Mouse (Mus musculus): Measurements from ENCODE around the gene E030018B13Rik.

E030018B13Rik gene

DNA sequence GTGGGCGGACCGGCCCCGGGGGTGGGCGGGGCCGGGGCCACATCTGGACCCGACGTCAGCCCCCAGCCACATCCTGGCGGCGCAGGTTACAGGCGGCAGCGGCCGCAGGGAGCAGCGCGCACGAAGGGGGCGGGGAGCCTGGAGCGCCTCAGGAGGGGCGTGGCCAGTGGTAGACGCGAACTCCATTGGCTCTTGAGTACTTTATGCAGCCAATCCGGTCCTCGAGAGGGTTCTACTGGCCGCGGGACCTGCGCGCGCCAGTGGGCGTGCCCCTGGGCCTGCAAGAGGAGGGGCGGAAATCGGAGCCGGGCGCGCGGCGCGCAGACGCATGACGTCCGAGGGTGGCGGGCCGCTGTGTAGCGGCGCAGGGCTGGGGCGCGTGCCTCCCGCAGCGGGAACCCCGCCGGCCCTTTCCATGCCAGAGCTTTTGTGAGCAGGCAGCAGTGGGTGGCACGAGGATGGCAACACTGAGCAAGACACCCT is 22.3 kb downstream of the E030018B13Rik start, which contains the start of gene Klf13:
Gene Klf13 (minus strand): TSS at position 2 of the 483 bp plus-strand sequence.
- peak; percentile 95 to 98 for DNase-seq

DNA sequence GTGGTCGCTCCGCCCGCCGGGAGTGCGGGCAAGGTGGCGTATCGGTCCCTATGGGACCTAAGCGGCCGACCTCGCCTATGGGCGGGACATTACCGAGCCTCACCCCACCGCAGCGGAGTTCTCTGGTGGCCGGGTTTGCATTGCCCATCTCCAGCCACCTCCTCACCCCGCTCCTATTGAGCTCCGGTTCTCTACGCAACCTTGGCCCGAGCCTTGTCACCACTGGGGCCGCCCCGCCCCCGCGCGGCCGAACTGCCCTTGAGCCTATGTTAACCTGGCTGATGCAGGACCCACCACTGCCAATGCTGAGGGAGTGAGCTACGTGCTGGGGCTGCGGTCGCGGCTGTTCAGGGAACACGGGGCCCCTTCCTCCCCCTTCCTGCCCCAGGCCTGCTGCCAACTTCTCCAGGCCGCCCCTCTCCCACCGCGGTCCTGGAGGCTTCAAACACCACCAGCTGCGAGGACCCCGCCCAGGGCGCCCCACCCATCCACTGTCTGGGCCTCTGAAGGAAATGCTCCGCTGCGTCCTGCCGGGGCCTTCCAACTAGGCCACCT is 22.8 kb downstream of the E030018B13Rik start:
- DNase-seq: peak; percentile 79 to 87

DNA sequence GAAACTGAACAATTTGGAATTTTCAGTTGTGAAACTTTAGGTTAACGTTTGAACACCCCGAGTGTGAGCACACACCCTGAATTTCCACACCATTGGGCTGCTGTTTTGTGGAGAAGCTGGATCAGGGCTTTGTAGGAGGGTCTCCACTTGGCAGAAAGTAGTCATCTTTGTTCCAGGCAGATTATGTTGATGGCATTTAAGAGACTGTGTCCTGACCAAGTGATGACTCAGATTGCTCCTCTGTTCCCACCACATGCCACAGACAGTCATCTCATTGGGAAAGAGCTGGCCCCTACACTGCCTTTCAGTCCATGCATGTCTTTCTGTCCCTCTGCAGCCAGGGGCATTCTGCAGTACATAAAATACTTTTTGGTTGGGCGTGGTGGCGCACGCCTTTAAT is 23.7 kb downstream of the E030018B13Rik start:
- DNase-seq: no peak

DNA sequence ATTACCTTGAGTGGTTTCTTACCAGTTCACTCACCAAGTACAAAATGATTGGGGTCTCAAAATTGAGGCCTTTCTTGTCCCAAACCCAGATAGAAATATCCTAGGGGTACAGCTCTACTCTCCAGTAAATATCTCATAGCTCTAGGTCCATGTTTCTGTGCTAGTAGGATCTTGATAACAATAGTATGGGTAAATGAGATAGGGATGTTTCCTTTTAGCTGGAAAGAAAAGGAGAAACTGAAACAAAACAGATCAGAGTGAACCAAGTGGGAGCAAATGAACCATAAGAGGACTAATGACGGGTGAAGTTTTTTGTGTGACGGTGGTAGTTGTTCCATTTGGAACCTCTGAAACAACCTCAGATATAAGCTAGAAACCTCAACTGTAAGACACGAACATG is 24.4 kb downstream of the E030018B13Rik start:
- DNase-seq: no peak

DNA sequence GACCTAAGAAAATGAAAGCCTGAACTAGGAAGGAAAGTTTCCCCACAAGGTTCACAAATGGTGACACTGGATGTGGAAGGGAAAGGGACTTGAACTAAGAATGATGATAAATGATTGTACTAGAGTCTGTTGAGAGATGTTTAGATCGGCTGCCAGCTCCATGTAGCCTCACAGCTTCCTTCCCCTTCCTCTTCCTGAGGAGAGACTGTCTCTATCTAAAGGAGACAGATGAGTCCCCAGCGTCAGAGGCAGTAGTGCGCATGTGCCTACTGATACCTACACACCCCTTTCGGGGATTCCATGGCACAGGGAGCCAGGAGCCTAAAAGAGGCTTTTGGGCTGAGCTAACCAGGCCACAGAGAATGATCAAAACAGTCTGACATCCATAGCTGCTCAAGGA is 24.8 kb downstream of the E030018B13Rik start:
- no peak for DNase-seq

DNA sequence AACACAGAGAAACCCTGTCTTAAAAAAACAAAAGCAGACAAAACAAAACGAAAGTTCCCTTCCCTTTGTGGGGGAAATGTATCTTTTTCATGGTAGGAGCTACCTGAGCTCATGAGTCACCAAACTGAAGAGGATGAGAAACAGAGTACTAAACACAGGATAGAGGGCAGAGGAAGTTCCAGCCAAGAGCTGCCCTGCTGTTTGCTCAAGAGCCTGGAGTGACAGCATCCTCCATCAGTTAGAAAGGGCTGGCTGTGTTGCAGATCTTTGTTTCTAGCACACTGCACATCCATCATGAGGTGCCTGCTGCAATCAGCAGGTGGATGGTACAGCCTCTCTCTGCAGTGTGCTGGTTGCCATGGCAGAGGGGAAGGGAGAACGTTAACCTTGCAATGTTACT is 27.3 kb downstream of the E030018B13Rik start:
- DNase-seq: no peak

DNA sequence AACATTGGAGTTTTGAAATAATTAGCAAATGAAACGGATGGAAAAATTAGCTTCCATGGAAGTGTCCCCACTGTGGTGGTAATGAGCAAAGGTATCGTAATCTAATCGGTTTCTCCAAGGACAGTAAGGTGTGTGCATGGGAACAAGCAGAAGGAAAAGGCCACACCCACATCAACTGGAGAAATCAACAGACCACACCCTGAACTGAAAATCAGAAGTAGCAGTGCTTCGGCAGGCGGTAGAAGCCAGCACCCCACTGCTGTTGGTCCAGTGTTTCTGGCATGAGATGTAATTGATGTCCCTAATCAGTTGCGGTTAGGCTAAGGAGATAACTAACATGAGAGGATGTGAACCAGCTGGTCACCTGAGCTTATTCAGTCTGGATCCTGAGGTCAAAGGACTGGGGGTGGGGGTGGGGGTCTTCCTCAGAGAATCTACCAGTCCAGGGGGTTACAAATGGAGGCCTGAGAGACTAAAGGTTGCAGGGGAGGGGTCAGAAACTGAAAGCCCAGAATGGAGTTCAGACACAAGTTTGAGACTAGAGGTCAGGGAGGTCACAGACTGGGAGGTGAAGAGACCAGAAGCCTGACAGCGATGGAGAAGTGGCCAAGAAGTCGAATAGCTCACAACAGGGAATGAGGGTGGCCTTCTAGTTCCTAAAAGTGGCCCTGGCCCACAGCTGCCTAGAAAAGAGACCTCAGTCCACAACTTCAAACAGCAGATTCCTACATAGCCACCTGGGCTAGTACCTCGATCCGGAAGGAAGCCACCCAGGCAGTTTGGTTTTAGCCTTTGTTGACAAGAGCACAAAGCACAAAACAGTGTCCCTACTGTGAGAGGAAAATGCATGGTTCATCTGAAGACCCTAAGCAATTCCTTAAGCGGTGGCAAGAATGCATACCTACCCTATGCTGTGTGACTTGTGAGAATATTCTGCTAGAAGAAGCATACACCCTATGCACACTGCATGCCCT is 31.1 kb downstream of the E030018B13Rik start:
- no peak for DNase-seq

DNA sequence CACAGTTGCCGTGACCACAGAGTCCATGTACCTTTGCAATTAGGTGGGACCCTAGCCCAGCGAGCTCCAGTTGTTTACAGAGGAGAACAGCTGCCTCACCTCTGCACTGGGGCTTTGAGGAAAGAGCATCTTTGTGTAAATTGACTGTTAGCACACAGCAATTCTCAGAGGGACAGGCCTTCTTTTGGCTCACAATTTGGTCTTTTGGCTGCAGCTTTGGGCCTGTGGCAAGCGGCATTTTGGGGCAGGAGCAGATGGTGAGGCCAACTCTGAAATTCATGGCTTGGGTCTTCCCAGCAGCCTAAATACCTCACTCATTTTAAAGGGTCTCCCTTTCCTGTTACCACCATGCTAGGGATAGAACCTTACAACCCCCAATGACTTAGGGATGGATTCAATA is 32.5 kb downstream of the E030018B13Rik start:
- DNase-seq: no peak

DNA sequence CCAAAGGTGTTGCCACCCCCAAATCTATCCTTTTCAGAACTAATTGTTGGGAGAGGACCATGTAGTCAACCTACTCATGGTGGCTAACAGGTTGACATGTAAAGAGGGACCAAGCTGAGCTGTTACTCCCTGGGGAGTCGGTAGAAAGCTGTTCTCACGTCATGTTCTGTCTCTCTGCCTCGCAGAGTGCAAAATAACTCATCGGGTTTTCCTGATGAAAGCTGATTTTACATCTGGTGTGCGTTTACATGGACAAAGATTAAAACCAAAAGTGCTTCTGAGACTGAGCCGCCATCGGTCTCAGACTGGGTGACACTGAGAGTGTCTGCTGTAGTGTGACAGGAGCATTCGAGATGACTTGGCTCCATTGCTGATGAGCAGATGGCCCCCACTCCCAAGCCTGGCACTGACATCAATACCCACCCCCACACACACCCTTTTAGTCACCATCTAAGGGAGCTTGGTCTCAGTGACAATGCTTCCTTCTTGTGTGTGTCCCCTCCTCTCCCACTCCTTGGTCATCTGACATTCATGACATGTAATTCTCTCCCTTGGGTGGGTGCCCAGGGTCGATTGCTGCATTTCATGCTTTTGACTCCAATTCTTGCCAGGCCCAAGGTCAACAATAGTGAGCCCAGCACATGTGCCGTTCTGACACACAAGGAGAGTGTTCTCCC is 34.4 kb downstream of the E030018B13Rik start:
- no peak for DNase-seq

DNA sequence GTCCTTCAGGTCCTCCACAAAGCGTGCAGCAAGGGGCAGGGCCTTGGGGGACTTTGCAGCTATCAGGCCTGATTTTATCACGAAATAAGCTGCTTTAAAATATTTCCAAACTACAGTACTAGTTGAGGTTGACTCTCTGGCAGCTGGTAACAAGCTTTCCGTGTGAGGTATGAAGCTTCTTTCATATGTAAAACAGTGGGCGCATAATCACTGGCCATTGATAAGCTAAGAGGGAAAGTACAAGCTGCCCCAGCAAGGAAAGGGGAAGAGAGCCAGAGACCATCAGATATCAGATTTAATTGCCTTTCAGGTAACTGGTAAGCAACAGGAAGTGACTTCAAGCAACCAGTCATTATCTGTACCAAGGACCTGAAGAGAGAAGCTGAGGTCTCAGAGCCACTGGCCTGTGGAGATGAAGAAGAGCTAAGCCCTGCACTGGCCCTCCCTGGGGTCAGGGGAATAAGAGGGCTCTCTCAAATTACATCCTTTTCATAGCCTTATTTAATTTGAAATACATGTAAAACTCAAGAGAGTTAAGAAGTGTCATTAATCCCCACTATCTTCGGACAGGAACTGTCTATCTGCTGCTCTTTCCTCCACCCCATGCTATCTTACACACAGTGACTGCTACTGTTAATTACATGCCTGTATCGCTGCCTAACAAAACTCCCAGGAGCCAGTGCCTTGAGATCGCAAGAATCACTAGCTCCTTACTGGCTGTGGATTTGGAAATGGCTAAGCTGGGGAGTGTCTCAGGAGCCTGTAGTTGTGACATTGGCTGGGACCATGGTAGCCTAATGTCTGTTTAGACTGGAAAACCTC is 35.6 kb downstream of the E030018B13Rik start:
- DNase-seq: no peak

DNA sequence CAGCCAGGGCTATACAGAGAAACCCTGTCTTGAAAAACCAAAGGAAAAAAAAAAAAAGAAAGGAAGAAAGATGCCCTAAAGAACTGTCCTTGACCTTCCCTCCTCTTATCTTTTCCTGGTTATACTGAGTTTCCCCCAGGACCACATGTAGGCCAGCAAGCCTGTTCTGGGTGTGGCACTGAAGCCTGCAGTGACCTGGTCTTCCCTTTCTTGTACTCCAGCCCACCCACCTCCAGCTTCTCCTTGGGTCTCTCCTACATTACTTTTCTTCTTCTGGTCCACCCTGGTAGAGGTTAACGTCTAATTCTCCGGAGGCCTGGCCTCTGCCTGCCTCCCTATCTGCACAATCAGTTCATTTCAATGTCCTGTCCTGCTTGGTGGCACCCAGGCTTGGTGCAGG is 38.8 kb downstream of the E030018B13Rik start:
- no peak for DNase-seq

DNA sequence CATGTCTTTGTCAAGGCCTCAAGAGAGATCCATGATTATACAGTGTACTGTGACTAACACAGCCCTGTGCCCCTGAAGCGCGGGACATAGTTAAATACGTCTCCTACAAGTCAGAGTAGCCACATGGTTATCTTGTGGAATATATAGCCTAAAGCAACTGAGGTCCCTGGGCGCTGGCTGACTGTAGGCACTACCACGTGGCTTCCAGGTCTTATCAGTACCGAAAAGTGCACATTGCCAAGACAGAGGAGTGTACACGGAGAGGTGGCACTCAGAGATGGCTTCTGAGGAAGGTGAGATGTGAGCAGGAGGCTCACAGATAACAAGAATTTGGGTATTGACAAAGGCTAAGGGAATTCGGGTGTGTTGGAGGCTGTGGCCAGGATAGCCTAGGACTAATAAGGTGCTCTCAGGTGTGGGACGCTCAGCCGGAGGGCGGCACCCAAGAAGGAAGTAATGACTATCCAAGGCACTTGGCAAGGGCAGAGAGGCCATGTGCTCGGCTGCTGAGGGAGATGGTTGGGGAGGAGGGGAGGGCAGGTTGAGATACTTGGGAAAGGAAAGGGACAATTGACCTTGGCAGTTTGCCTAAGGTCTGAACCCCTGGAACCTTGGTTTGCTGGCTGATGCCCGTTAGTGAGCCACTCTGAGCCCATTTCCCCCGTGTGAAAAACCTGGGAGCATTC is 39.6 kb downstream of the E030018B13Rik start:
- DNase-seq: no peak

DNA sequence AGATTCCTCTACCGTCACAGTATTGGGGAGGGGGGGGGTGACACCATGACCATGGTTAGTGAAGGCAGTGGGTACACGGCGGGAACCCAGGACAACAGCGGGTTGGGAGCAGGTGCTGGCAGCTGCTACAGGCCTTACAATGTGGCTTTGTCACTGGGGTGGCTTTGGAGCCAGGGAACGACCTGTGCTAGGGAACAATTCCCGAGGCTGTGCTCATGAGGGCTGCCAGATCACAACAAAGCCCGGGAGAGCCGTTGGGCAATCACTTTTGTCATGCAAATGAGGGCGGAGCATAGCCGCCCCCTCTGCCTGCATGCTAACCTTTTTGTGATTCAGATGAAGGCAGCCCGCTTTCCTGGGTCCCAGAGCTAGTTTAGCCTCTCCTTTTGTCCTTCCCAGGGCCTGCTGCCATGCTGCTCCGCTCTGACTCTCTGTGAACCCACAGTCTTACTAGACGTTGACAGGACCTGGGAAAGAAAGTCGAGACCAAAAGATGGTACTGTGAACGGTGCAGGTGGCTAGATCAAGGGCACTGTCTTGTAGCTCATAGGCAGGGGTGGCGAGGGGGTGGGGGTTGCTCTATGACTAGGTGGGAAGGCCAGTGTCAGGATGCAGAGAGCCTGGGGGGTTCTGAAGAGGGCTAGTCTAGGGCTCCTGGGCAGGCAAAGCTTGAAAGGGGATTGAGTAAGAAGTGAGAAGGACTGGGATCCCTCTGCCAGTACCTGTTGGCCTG is 40.5 kb downstream of the E030018B13Rik start:
- no peak for DNase-seq

DNA sequence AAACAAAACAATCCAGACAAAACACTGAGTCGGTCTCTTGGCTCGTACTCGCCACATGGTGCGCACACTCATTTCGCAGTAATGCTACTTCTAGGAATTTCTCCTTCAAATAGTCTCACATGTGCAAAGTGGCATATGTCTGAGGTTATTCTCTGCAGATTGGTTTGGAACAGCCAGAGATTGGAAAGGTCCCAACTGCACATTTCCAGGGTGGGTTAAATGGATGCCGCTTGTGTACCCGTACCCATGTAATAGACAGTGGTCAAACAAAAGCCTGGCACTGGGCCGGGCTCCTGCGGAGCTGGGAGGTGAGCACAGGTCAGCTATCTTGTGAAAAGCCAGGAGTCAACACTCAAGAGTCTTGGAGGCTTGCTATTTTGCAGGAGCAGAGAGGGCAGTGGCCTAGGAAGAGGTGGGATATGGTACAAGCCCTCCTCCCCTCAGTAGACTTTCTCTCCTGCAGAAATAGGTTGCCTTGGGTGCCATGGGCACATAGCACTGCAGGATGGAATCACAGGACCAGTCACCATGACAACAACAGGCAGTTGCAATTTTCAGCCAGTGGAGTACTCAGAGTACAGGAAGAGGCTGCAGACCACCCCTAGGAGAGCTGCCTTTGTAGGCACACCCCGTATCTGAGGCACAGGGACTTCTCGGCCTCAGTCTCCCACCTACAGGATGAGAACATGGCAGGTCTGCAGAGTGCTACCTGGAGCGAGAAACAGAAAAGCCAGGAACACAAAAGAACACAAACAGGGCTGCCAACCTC is 41.4 kb downstream of the E030018B13Rik start:
- DNase-seq: no peak

DNA sequence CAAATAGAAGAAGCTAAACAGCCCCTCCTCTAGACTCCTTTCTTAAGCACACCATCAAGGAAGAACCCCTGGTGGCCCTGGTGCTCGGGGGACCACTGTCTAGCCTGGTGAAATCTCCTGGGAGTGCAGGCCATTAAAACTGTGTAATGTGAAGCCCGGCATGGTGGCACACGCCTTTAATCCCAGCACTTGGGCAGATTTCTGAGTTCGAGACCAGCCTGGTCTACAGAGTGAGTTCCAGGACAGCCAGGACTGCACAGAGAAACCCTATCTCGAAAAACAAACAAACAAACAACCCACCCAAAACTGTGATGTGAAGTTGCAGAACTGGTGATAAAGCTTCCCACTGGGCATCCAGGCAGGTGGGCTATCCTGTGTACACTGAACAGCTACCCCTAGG is 47.0 kb downstream of the E030018B13Rik start:
- DNase-seq: no peak

DNA sequence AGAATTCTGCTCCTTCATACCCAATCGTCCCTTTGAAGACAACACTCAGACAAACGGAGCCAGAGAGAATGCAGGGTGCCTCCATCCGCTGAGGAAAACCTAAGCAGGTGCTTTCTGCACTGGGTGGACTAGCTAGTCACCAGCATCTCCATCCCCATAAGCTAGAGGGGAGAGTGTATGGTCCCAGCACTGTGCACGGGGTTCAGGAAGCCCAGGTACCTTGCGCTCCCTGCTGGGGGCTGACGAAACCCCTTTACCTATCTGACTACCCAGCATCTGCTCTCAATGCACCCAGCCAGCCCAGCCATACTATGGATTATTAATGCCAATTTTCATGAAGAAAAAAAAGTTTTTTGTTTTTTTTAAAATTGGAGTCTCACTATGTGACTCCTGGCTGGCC is 47.5 kb downstream of the E030018B13Rik start:
- DNase-seq: no peak

DNA sequence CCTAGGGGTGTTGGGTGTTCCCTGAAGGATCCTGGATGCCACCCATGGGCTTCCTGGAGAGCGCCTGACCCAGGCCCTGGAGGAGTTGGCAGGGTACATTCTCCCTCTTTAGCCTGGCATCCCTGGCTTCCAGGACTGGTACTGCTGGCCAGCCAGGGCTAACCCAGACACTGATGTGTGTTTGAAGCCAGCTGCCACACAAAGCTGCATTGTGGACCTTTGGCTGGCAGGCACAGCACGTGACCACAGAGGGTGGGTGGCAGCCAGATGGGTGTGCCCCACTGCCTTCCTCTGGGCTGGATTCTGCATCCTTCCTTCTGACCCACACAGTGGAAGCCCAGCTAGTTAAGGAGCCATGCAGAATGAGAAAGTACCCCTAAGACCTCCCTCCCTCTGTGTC is 48.5 kb downstream of the E030018B13Rik start:
- DNase-seq: peak in 1 of 2 experiments; percentile 21

DNA sequence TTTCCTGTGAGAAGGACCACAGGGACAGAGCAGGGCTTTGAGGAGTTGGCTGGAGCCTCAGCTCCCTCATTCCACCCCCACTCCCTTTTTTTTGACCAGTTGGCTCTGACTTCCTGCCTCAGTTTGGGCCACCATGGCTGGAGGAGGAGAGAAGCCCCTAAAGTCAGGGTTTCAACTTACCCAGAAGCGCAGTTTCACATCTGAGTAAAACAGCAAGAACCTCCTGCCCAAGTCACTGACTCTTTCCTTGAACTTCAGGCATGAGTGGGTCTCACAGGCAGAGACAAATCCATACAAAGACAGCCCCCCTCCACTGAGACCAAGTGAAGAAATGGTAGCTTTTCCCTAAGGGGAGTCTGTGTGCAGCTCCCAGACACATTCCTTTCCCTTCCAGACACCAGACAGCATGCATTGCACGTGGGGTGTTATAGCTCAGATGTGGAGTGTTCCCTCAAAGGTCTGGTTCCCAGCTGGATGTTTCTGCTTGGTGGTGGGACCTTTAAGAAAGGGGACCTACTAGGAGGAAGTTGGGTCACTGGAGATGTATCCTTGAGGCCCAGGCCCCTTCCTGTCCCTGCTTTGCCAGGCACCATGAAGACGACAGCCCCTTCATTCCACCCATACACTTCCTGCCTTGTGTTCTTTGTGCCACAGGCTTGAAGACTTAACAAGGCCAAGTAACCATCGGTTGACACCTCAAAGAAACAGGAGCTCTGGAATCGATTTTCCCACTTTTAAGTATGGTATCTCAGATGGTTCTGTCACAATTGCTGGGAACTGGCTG is 49.2 kb downstream of the E030018B13Rik start:
- no peak for DNase-seq

DNA sequence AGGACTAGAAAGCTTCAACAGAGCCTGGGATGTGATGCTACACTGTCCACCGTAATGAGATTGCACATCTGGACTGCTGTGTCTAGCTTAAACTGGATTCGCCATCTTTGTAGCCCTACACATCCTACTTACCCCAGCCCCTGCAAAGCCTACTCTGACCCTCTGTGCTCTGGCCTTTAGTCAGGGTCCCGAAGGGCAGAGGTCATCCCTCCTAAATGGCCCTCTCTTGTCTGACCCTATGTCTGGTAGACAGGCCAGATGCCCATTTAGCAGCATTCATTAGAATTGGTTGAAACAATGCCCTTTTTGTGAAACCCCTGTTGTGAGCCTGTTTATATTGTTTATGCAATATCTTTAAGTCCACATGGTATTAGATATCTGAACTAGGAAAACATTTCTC is 53.3 kb downstream of the E030018B13Rik start:
- no peak for DNase-seq
